Mouse (Mus musculus) mature B cell (primary cell): ENCODE results near the gene Nup210.

ENCODE experiments used
- in situ Hi-C: fragments of 300-500 bp; cut with MboI; formaldehyde crosslinking; loops from 2 replicates; pipeline ENCODE4 v1.14.3; 2019

Gene Nup210

DNA sequence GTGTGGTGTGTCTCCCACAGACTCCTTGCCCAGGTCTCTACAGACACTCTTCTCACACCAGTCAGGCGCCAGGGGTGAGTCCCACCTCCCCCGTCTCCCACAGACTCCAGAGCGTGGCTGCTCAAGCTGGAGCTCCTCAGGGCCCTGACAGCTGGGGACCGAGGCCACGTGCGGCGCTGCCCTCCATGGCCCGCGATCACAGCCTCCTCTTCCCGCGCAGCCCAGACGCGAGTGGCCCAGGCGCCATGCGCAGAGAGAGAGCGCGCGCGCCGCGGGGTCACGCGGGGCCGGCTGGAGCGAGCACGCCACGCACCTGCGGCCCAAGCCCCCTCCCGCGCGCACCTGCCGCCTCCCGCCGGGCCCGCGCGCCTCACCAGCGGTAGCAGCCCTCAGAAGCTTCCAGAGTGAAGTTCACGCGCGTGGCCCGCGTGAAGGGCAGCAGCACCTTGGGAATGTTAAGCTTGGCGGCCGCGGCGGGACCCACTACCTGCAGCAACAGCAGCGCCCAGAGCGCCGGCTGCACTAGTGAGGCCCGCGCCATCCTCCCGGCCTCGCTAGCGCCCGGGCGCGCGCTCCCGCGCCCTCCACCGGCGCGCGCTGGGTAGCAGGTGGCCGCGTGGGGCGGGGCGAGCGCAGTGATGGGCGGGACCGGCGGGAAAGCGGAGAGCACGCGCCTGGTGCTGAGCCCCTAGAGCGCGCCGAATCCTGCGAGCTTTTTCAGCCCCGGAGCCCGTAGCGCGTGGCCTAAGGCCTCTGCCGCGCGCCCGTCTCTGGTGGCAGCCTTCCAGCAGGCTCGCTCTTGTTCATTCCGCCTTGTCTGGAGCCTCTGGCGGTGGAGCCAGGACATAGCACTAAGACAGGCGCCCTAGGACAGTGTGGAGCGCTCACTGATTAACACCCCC lies at the start of gene Nup210:
Nup210 (minus strand) TSS at position 586 of the 902 bp plus-strand sequence.
- in situ Hi-C loops, result no loop called here

DNA sequence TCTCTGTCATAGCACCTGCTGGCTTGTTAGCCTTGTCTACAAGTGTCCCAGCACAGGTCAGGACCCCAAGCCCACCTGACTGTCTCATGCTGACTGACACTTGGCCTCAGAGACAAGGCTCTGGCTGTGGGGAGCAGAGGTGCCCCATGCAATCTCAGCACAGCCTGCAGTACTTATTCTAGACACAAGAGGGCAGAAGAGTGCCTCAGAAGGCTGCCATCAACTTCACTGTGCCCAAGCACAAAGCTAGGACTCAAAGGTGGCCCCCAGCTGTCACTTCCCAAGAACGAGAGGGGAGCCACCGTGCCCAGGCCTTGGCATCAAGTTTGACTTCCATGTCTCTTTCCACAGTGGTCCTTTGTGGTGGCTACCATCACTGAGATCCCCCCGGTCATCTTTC lies 48.6 kb upstream of the Nup210 start:
- in situ Hi-C loops, result no loop called here

DNA sequence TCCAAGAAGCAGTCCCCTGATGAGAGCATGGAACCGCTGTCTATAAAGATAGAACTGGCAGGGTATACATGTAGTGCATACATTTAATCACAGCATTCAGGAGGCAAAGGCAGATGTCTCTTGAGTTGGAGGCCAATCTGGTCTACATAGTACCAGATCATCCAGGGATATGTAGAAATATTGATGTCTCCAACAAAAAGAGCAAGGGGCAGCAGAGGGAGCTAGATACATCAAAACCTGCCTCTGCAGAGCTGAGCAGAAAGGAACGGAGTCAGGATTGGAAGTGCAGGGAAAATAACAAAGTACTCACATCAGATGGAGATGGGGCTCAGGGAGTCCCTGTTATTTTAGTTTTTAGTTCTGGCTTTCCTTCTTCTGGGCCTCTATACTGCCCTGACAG lies 48.0 kb upstream of the Nup210 start:
- in situ Hi-C loops, result no loop called here

DNA sequence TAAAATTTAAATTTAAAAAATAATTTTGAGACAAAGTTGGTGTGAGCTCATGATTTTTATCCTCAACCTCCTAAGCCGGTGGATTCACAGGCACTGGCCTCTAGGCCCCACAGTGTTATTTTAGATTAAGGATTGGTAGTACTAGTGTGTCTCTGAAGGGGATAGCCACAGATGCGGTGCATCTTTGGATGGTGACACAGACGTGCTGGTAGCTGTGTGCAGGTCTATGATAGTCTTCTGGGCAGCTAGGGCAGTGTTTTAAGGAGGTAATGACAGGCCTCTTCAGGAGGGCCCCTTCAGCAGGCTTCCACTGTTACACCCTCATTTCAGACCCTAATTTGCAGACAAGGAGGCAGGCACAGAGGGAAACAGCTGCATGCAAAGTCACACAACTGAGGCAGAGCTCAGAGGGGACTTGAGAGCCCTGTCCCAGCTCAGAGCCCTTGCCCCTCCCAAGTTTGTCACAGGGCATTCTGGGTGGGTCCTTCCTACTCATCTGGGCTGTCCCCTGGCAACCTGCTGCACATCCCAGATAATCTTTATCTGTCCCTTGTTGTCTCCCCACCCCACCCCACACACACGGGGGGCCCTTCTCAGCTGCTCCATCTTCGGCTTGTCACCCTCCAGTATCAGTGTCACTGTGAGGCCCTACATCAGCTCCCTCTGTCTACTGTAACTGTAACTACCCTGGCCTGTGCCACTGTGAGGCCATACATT lies 46.7 kb upstream of the Nup210 start:
- in situ Hi-C loops, result no loop called here

DNA sequence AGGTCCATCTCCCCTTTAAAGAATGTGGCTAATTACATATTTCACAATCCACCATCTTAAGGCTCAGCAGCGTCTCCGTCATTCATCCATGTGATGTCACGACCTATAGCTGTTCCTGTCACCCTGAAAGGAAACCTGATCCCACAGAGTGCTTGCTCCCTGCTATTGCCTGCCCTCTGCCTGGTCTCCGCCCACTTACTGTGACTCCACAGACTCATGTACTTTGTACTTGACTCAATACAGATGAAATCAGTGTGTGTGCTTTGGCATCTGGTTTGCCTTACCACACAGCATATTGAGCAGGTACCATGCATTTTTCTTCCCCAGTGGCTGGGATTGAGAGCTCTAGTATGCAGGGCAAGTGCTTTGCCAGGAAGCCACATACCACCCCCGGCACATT lies 45.7 kb upstream of the Nup210 start:
- in situ Hi-C loops, result no loop called here

DNA sequence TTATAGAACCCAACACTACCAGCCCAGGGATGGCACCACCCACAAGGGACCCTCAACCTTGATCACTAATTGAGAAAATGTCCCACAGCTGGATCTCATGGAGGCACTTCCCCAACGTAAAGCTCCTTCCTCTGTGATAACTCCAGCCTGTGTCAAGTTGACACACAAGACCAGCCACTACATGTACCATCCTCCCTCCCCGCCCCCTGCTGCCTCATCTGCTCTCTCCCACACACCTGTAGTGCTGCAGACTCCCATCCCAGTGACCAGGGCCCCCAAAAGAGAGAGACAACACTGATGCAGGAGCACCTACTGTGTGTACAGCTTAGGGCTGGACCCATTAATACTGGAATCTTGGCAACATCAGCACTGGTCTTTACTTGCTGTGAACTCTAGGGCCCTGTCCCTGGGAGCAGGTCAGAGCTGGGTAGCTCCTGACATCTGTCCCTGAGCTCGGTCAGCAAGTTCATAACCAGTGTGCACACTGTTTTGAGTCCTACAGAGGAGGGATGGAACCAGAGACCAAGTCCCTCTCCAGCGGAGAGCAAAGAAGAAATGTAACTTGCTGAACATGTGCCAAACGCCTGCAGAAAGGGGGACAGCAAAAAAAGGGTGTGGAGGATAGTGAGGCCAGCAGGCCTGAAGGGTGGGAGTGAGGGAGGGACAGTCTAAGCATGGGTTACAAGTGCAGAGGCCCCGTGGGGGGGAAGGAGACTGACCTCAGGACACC lies 45.0 kb upstream of the Nup210 start:
- in situ Hi-C loops, result no loop called here

DNA sequence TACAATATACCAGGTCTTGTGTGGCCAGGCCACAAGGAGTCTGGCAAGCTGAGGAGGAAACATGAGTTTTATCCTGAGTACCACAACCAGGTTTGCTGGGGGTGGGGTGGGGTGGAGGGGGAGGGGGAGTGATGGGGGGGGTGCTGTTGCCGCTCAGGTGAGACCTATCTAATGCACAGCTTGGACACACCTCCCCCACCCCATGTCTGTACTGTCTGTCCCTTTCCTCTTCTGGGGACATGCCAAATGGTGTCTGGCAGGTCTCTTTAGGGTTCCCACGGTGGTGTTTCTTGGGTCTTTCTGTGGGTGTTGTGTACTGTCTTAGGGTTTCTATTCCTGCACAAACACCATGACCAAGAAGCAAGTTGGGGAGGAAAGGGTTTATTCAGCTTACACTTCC lies 44.3 kb upstream of the Nup210 start:
- in situ Hi-C loops, result no loop called here

DNA sequence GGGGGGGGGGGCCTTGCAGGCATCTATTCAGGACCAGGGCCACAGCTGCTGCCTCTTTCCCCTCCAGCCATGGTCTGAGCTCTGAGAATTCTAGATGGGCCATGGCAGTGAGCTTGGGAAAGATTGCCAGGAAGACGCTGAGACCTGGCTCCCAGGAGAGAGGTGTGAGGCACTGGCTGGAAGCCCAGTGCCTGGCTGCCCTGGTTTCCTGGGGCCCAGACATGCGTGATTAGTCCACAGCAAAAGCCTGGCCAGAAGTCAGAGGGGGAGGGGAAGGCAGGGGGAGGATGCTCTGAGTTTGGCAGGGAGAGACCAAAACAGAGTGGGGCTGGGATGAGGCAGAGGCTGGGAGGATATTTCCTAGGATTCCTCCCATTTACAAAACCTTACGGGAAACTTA lies 43.8 kb upstream of the Nup210 start:
- in situ Hi-C loops, result no loop called here

DNA sequence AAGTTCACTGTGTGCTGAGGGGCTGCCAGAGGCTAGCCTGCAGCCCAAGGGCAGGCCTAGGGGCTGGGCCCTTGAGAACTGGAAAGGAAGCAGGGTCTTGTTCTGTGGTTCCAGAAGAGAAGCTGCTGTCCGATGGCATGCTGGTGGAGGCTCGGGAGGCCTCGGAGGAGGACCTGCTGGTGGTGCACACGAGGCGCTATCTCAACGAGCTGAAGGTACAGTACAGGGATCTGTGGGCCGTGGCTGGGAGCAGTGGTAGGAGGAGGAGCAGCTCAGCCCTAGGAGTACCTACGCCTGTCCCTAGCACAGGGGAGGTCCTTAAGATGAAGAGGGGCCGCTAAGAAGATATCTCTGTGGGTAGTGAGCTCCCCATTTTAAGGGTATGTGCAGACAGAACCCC lies 42.4 kb upstream of the Nup210 start:
- in situ Hi-C loops, result no loop called here

DNA sequence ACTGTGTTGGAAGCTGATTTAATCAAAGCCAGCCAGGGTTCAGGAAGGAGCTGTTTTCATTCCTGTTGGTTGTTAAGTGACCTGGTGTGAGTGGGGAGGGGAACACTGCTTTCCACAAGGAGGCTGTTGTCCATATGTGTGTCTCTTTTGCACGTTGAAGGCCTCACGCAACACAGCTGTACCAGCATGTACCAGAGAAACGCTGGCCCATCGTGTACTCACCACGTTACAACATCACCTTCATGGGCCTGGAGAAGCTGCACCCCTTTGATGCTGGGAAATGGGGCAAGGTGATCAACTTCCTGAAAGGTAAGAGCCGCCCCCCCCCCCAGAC lies 40.6 kb upstream of the Nup210 start:
- in situ Hi-C loops, result no loop called here

DNA sequence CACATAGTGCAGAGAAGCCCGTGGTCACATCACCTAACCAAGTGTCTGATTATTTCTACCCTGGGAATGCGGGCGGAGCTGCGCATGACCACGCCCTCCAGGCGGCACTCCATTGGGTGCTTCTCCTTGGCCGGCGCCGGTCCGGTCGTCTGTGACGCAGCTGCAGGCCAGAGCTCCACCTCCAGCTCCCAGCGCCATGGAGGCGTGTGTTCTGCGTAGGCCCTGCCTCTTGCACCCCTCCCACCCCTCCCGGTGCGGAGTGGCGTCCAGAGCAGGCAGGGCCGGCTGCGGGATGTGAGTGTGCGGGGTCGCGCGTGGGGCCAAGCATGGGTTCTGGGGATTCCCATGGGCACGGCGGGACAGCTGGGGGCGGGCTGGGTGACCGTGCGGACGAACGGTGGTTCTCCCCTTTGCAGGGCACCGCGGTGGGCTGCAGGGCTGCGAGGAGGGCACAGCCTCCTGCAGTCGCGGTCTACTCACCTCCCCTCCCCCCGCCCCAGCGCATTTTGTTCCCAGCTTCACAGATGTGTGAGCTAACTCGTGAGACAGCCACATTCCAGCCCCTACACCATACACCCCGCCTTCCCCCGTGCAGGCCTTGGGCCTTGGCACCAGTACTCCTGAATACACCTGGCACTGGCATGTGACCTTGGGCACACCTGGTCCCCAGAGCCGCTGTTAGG lies 40.1 kb upstream of the Nup210 start, which contains the start of gene Hdac11:
Hdac11 (plus strand) TSS at position 112 of the 683 bp plus-strand sequence.
- in situ Hi-C loops, result no loop called here

DNA sequence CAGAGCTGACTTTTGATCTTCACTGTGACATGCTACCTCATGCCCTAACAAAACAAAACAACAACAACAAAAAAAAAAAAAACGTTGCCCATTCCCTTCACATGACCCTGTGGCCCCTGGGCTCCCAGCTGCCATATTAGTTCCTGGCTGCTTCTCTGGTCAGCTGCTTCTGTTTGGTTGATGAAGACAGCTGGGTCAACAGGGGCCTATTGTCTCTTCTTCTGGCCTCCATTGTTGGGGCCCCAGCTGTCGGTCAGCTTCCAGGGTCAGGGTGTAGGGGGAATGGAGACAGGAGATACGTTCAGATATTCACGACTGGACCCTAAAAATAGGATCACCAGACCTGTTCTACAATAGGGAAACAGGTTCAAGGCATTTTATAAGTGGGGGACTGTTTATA lies 39.4 kb upstream of the Nup210 start:
- in situ Hi-C loops, result no loop called here

DNA sequence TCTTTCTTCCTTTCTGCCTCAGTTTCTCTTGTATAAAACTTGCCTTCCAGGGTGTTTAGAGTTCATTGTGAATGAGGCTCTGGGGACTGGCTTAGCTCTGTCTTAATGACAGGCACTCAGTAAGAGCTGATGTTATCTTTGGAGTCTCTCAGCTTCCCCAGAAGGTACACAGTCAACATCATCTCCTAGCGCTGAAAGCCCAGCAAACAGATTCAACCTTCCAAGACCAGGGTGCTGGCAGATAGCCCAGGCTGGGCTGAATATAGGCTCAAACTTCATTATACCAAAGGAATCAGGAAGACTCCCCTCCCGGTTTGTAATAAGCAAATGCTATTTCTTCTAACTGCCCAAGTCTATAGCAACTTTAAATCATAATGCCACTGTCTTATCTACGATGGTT lies 38.7 kb upstream of the Nup210 start:
- in situ Hi-C loops, result no loop called here

DNA sequence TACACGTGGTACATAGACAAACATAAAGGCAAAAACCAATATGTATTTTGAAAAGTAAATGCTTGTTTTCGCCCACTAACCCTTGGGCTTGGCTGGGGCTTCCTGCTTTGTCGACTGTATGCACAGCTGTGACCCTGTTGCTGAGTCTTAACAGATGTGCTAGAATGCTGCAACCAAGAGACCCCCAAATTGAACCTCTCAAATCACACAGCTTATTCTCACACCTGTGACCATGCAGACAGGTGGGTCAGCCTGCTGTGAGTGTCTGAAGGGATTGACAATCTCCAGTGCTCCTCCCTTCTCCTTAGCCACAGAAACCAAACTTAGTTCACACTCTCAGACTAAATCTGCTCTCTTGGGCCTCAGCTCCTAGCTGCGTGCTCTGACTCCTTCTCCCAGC lies 38.1 kb upstream of the Nup210 start:
- in situ Hi-C loops, result no loop called here

DNA sequence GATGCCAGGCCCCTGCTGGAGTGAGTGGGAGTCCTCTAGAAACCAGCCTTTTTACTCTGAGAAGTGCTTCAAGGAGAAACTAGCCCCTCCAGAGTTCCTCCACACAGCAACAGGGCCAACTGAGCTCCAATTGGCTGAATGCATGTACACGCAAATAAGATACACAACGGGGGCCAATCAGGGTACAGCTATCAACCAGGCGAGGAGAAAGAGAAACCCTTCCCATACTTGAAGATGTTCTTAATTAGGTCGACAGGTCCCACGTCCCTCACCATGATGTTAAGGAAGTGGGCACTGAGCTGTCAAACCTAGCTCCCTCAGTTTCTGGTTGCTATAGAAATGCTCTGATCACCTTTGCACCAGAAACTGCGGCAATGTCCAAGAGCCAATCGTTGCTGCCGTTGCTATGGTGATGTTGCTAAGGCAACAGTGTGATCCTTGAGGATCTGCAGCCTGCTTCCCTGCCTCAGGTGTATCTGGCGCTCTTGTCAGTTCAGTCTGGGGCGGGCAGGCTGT lies 37.0 kb upstream of the Nup210 start:
- in situ Hi-C loops, result no loop called here

DNA sequence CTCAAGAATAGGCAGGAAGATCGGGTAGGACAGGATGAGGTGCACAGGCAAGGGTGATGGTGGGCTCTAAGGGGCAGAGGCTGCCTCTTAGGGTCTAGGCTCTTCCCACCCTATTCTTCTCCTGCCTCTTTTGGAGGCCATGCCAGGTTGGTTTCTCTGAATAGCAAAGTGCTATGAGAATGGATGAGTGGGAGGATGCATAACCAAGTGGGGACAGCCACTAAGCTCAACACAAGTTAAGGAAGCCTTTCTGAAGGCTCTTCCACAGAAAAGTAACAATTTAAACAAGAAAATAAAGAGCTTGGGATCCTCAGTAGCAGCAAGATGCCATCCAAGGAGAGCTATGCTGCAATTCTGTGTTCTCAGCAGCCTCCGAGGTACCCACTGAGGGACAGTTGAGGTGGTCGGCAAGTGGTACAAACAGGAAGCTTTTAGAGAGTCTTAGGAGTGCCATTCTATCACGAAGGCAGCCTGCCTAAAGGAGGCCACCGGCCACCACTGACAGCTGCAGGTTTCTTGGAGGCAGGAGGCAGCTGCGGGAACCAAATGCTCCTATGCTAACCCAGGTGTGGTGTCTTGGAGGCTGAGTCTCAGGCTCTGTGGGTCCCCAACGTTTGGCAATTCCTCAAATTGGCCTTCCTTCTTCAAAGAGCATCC lies 36.4 kb upstream of the Nup210 start:
- in situ Hi-C loops, result no loop called here

DNA sequence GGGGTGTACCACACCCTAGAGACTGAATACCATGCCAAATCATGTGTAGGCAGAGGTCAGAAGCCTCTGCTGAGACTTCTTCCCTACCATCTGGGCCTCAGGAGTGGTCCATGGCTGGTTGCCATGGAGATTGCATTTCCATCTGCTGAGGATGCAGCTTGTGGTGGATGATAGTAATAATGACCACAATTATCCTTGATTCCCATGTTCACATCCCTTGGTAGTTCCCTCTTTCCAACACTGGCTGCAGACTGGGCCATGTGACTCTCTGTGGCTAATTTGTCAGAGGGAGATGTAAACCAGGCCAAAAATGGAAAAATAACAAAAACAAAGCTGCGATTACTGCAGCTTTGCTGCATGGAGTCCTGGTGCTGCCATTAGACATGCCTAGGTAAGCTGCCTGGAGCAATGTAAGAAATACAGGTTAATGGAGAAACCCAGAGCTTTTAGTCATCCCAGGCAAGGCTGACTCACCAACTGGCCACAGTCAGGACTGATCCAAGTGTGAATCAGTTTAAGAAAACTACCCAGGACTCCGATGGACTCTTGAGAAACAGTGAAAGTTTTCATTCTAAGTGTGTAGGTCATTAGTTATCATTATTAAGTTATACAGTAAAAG lies 30.6 kb upstream of the Nup210 start:
- in situ Hi-C loops, result loop anchor here (25.0 kb wide), 1 partner anchor 335 kb away; no protein-coding TSS in a partner anchor

DNA sequence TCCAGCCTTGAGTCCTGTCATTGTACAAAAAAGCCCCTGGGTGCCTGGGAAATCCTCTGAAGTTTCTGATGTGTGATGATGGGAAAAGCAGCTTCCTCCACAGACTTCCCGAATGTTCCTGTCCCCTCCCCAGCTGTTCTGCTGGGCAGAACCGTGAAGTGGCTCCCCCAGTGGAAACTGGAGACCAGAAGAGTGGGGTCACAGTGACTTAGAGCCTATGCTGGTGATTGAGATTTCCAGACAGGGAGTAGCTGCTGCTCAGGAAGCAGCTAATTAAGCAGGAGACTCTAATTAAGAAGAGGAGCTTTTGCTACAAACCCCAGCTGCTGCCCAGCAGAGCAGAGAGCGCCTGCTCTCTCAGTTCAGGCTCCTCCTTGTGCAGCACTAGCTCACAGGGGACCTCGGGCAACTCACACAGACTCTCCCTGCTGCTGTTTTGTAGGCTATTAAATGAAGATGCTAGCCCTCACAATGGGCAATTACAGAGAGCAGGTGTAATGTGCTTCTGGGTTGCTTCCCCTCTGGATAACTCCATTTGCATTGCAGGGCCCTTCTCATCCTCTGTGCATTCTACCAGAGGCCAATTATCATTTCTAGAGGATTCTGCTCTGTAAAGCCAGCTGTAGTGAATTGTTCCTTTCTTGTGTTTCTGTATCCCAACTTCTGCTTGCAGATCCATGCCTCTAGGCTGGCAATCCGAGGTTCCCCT lies 30.0 kb upstream of the Nup210 start:
- in situ Hi-C loops, result loop anchor here (25.0 kb wide), 1 partner anchor 334 kb away; no protein-coding TSS in a partner anchor

DNA sequence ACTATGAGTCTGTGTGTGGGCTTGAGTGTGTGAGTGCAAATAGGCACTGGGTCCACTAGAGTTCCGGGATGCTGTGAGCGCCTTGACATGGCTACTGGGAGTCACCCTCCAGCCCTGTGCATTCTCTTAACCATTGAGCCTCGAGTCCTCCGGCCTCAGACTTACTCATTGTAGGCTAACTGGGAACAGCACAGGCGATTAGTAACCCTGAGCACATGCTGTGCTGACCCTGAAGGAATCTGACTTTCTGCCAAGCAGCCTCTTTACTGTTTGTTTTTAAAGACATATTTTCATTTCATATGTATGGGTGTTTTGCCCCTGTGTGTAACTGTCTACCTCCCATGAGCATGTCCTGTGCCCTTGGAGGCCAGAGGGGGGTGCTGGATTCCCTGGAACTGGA lies 28.9 kb upstream of the Nup210 start:
- in situ Hi-C loops, result loop anchor here (25.0 kb wide), 1 partner anchor 333 kb away; no protein-coding TSS in a partner anchor

DNA sequence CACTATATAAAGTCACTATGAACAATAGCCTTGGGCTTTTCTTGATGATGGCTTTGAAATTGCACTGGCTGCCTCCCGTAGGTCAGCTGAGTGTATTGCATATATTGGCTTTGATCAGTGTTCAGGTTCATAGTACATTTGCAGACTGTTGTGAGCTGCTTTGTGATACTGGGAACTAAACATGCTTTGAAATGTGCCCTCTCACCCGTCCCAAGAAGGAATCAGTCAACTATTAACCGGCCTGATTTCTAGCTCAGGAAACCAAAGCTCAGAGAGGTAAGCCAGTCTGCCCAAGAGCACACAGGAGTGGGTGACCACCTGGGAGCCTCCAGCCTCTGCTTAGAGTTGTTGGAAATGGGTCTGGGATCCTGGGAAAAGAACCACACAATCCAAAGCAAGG lies 28.4 kb upstream of the Nup210 start:
- in situ Hi-C loops, result loop anchor here (25.0 kb wide), 1 partner anchor 333 kb away; no protein-coding TSS in a partner anchor
